Mouse (Mus musculus): ENCODE data around the gene Ripply3. TPM values are rescaled to one million over a fixed set of nuclear protein-coding genes. Genes with fewer than 3 reads are reported as not detected.
"Not testable (repeated sequence)": the region's sequence is repeated elsewhere in the genome, so short reads cannot be mapped to it uniquely, and the experiment has no call there.

Gene Ripply3
- polyA plus RNA-seq, 1 experiment, result 1.4 TPM

- no peak for TF ChIP-seq POLR2A (IDR thresholded peaks at IDR 0.05; ENCODE audit: borderline replicate concordance, extremely low read depth, insufficient read depth, insufficient read length, poor library complexity, severe bottlenecking)
- TF ChIP-seq CTCF (IDR thresholded peaks at IDR 0.05; ENCODE audit: borderline replicate concordance, extremely low read depth, insufficient read depth, insufficient read length), result no peak
Measured at GRCm38 (mm10) chr16:94317752-94318151, 10.5 kb upstream of the Ripply3 start.

GRCm38 (mm10) chr16:94320223-94320622, 8.0 kb upstream of the Ripply3 start:
- DNase-seq (ENCODE audit: low read depth), result no peak
- TF ChIP-seq CTCF (IDR thresholded peaks at IDR 0.05; ENCODE audit: borderline replicate concordance, extremely low read depth, insufficient read depth, insufficient read length), result no peak
- no peak for TF ChIP-seq POLR2A (IDR thresholded peaks at IDR 0.05; ENCODE audit: borderline replicate concordance, extremely low read depth, insufficient read depth, insufficient read length, poor library complexity, severe bottlenecking)

More at GRCm38 (mm10) chr16:94317752-94318151, 10.5 kb upstream of the Ripply3 start:
- no peak for DNase-seq (ENCODE audit: low read depth)

- TF ChIP-seq CTCF (IDR thresholded peaks at IDR 0.05; ENCODE audit: borderline replicate concordance, extremely low read depth, insufficient read depth, insufficient read length) (no peak), POLR2A (IDR thresholded peaks at IDR 0.05; ENCODE audit: borderline replicate concordance, extremely low read depth, insufficient read depth, insufficient read length, poor library complexity, severe bottlenecking) (no peak)
Measured at GRCm38 (mm10) chr16:94323681-94324080, 4.5 kb upstream of the Ripply3 start.

GRCm38 (mm10) chr16:94326008-94326407, 2.2 kb upstream of the Ripply3 start:
- DNase-seq (ENCODE audit: low read depth), result no peak

More at GRCm38 (mm10) chr16:94323681-94324080, 4.5 kb upstream of the Ripply3 start:
- no peak for DNase-seq (ENCODE audit: low read depth)

GRCm38 (mm10) chr16:94328881-94329867, 954 bp downstream of the Ripply3 start:
- TF ChIP-seq CTCF (IDR thresholded peaks at IDR 0.05; ENCODE audit: borderline replicate concordance, extremely low read depth, insufficient read depth, insufficient read length) (no peak), POLR2A (IDR thresholded peaks at IDR 0.05; ENCODE audit: borderline replicate concordance, extremely low read depth, insufficient read depth, insufficient read length, poor library complexity, severe bottlenecking) (no peak)
- peak; percentile 61 for DNase-seq (ENCODE audit: low read depth)

More at GRCm38 (mm10) chr16:94326008-94326407, 2.2 kb upstream of the Ripply3 start:
- TF ChIP-seq POLR2A (IDR thresholded peaks at IDR 0.05; ENCODE audit: borderline replicate concordance, extremely low read depth, insufficient read depth, insufficient read length, poor library complexity, severe bottlenecking), result no peak

- peak; percentile 85 for DNase-seq (ENCODE audit: low read depth)
- TF ChIP-seq POLR2A (IDR thresholded peaks at IDR 0.05; ENCODE audit: borderline replicate concordance, extremely low read depth, insufficient read depth, insufficient read length, poor library complexity, severe bottlenecking), result no peak
- TF ChIP-seq CTCF (IDR thresholded peaks at IDR 0.05; ENCODE audit: borderline replicate concordance, extremely low read depth, insufficient read depth, insufficient read length), result no peak
Measured at GRCm38 (mm10) chr16:94330429-94330828, 2.2 kb downstream of the Ripply3 start.

- TF ChIP-seq CTCF (IDR thresholded peaks at IDR 0.05; ENCODE audit: borderline replicate concordance, extremely low read depth, insufficient read depth, insufficient read length) (no peak), POLR2A (IDR thresholded peaks at IDR 0.05; ENCODE audit: borderline replicate concordance, extremely low read depth, insufficient read depth, insufficient read length, poor library complexity, severe bottlenecking) (no peak)
- no peak for DNase-seq (ENCODE audit: low read depth)
Measured at GRCm38 (mm10) chr16:94331233-94331885, 3.1 kb downstream of the Ripply3 start.

GRCm38 (mm10) chr16:94331886-94332252, 3.6 kb downstream of the Ripply3 start:
- peak; percentile 26 for DNase-seq (ENCODE audit: low read depth)
- TF ChIP-seq POLR2A (IDR thresholded peaks at IDR 0.05; ENCODE audit: borderline replicate concordance, extremely low read depth, insufficient read depth, insufficient read length, poor library complexity, severe bottlenecking) (no peak), CTCF (IDR thresholded peaks at IDR 0.05; ENCODE audit: borderline replicate concordance, extremely low read depth, insufficient read depth, insufficient read length) (peak; percentile 64)

GRCm38 (mm10) chr16:94335656-94336055, 7.4 kb downstream of the Ripply3 start:
- no peak for TF ChIP-seq POLR2A (IDR thresholded peaks at IDR 0.05; ENCODE audit: borderline replicate concordance, extremely low read depth, insufficient read depth, insufficient read length, poor library complexity, severe bottlenecking)
- no peak for TF ChIP-seq CTCF (IDR thresholded peaks at IDR 0.05; ENCODE audit: borderline replicate concordance, extremely low read depth, insufficient read depth, insufficient read length)
- no peak for DNase-seq (ENCODE audit: low read depth)

- not testable (repeated sequence) for DNase-seq (ENCODE audit: low read depth)
Measured at GRCm38 (mm10) chr16:94339164-94340160, 11.2 kb downstream of the Ripply3 start.

- DNase-seq (ENCODE audit: low read depth), result no peak
- no peak for TF ChIP-seq POLR2A (IDR thresholded peaks at IDR 0.05; ENCODE audit: borderline replicate concordance, extremely low read depth, insufficient read depth, insufficient read length, poor library complexity, severe bottlenecking)
Measured at GRCm38 (mm10) chr16:94345733-94346132, 17.5 kb downstream of the Ripply3 start.
